Mouse (Mus musculus): ENCODE measurements around the gene Taf12.

DNA sequence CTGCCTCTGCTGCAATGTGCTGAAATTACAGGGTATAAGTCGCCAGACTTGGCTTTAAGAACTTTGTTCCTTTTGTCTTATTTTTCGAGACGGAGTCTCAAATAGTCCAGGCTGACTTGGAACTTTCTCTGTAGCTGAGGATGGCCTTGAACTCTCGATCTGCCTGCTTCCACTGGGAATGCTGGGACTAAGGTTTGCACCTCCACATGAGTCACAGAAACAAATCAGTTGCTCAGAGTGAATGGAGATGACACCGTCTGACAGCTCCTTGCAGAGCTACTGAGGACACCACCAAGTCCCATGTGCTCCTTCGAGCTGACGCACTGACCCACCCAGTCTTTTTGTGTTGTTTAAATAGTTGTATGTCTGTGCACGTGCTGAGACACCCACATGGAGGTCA is 21.0 kb upstream of the Taf12 start:
- TF ChIP-seq GATA1 (IDR thresholded peaks at IDR 0.05; ENCODE audit: borderline replicate concordance, low read length) (no peak), FLI1 (IDR thresholded peaks at IDR 0.05; ENCODE audit: low read length) (no peak)
